Mouse (Mus musculus) ovary, adult 18-20 months (tissue): Measurements from ENCODE around the gene Capn13.

Experiments used
- DNase-seq: peaks from one replicate; pipeline ENCODE4 v3.0.0; 2022; ENCODE audit warnings: low spot score, mixed read lengths

The Capn13 gene

DNA sequence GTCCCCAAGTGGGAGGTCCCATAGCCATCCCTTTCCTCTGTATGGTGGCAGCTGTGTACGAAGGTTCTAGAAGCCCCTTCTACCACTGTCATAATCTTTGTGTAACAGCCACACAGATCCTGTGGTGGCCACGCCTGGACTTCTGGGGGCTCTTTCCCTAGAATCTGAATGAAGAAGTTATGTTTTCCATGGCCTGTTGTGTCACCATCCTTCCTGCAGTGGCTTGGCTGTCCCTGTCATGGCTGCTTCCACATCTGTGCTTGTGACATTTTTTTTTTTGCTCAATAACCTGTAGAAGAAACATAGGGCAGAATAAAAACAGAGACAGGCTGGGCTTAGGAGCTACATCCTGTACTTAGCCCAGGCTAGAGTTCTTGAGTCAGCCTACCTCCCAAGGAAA is at the start of gene Capn13:
Capn13 (minus strand) TSS at position 5 of the 400 bp plus-strand sequence.
- no peak for DNase-seq

DNA sequence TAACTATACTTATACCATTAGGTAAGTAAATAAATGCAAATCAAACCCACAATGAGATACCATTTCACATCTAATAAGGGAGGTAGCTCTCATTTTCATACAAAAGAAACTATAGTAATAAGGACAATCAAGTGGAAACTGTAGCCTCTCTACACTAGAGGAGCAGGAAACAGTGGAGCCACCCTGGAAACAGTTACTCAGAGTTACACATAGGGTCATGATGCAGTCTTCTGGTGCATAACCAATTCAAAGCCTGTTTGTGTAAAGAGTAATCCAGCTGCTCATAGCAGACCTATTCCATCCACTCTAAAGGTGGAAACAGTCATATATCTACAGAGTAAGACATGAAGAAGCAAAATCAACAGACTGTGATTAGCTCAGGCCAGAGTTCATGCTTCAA is 48.4 kb upstream of the Capn13 start:
- DNase-seq: no peak

DNA sequence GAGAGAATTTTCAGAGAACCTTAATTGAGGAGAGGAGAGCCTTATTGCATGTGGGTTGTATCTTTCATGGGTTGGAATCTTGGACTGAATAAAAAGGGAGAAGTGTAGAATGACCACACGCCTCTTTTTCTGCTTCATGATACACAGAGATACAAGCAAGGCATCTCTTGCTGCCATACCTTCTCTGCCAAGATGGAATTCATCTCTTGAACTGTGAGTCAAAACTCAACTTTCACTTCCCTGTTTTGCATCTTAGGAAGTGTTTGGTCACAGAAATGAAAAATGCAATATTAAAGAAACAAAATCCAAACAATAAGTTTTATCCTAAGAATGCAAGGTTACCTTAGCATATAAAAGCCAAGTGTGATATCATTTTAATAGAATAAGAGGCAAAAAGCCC is 40.1 kb upstream of the Capn13 start:
- DNase-seq: no peak

DNA sequence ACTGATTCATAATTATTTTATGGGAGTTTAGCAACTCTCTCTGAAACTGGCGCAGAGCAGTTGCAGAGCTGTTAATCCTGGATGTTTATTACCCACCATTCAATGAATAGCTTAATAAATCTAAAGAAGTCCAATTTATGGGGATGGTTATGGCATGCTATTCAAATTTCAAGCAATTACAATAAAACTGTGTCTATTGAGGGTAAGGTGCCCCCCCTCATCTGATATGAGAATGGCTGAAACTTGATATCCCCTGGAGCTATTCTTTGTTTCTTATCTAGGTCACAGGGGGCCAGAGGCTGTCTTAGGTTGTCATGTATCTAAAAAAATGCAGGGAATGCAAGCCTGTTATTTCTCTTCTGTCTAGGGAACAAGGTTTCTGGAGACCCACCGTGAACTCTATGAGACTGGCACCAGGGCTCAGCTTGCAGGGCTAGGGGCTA is 31.9 kb upstream of the Capn13 start:
- no peak for DNase-seq

DNA sequence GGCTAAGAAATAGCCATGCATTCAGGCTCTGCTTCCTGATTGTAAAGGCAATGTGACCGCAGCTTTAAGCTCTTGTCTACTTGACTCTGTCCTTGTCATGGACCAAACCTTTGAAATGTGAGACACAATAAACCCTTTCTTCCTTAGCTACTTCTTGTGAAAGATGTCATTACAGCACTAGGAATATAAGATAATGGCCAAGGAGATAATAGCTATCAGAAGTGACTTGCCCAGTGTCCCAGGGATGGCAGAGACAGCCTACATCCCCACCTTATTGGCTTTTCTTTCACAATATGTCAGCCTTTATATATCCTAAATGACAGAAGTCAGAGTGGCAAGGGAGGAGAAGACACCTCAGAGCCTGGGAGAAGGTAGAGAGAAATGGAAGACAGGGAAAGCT is 31.4 kb upstream of the Capn13 start:
- no peak for DNase-seq

GRCm38 (mm10) chr17:73417382-73417781 is 16.7 kb upstream of the Capn13 start:
- no peak for DNase-seq

- no peak for DNase-seq
Measured at GRCm38 (mm10) chr17:73416181-73416795, 15.6 kb upstream of the Capn13 start.

DNA sequence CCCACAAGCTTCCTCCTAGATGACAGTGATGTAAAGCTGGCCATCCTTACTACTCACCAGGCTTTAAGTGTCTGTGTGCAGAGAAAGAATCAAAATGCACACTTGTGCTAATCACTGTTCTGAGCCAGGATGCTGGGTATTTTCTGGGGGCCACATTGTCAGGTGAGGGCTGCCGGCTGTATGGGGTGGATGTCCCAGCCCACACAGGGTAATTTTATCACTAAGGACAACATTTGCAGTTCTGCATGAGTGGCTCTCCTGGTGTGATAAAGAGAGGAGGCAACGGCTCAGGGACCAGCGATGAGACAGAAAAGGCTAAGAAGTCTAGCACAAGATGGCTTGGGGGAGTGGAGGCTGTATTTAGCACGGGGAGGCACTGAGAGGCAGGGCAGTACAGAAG is 11.2 kb upstream of the Capn13 start:
- no peak for DNase-seq

DNA sequence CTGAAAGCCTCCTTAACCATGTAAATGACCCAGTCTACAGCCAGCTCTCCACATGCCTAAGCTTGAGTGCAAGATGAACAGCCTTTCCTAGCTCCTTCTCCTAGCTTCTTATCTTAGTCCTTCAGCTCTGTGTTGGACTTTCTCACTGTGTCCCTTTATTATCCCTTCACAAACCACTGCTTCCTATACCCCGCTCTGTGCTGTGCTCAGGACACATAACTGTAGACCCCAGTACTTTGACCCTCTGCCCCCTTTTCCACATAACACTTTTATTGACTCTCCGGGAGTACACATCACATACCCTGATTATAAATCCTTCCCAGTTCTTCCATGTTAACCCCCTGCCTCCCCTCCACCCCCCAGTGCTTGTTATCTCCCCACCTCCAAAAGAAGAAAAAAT is 606 bp upstream of the Capn13 start:
- DNase-seq: no peak

DNA sequence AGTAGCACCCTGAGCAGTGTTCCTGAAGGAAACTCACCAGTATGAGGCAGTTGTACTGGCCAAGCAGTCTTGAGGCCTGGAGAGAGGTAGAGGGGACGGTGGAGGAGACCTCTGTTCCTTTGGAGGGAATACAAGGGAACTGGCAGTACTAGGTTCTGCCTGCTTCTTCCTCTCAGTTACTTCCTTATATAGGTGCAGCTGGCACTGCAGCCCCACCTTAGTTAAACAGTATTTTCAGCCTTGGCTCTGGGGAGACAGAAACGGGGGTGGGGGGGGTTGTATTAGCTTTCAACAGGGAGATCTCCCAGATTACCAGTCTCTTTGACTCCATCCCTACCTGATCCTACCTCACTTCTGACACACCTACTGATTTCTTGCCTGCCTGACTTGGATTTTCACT is 1.5 kb downstream of the Capn13 start:
- no peak for DNase-seq

DNA sequence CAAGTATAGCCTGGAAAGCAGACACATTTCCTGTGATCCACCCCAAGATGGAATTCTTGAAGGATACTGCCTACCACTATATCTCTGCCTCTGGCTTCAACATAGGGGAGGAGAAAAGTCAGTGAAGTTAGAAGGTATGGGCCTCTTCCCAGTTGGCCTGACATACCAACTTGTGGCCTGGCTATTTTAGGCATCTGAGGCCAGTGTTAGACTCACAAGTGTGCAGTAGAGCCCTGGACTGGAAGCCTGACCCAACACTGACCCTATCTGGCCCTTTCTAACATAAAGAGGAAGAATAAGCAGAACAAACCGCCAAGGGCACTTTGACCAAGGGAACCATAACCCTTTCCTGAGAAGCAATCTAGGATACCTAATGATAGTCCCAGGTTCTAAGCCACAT is 7.3 kb downstream of the Capn13 start:
- DNase-seq: no peak

DNA sequence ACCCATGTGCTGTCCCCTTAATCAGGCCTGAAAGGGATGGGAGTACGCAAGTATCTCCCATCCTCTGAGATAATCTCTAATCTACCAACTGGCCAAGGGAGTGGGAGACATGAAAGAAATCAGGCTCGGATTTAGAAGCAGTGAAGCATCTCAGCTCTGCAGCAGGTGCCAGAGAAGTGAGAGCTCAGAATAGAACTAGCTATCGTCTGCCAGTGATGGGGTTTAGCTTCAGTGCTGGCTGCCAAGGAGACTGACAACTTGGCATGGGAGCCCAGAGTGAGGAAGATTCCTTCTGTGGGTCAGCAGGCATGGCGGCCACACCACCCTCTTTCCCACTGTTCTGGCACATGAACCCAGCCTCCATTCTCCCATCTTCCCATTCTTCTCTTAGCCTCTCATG is 8.9 kb downstream of the Capn13 start:
- DNase-seq: no peak

- no peak for DNase-seq
Measured at GRCm38 (mm10) chr17:73390191-73391089, 10.2 kb downstream of the Capn13 start.

GRCm38 (mm10) chr17:73389336-73389735 is 11.3 kb downstream of the Capn13 start:
- DNase-seq: no peak

DNA sequence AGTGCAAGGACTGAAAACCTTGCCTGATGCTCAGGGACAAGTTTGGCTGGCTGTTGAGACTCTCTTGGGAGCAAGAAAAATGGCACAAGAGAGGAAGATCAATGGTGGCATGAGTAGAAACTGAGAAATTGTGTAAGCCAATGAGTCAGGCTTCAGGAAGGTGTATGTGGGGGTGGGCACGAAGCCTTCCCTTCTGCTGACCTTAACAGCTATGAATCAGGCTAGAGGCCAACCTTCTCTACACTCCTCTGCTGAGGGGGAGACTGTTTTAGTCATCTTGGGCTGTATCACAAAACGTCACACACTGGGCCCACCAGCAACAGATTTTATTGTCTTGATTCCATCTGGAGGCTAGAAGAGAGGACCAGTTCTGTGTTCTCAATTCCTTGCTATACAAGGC is 14.1 kb downstream of the Capn13 start:
- DNase-seq: no peak

GRCm38 (mm10) chr17:73385940-73386339 is 14.7 kb downstream of the Capn13 start:
- DNase-seq: no peak

DNA sequence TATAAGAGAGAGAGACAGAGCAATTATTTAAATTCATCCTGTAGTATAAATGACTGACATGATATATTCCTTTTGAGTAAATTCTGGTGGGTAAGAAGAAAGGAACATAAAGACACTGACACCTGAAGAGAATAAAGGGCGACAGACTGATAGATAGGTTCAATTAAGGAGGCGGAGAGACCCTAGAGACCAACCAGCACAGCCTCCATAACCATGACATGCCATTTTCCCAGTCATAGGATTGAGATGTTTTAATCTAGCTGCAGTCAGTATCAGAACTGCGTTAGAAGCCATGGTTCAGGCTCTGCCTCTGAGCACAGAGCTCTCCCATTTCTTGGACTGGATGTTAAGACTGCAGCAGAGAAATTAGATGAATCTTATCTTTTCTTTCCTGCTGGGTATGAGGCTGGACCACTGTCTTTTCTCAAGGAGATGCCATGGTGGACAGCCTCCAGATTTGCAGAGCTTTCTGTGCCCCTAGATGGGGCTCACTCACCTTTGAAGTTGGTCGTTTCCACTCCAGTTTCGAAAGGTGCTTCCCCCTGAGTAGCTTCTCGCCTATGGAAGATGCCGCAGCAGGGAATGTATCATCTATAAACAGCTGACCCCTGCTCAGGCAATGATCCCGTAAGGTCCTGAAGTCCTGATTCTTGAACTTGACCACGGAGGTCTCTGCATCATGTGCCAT is 18.2 kb downstream of the Capn13 start:
- no peak for DNase-seq

- no peak for DNase-seq
Measured at GRCm38 (mm10) chr17:73381681-73382080, 19.0 kb downstream of the Capn13 start.

DNA sequence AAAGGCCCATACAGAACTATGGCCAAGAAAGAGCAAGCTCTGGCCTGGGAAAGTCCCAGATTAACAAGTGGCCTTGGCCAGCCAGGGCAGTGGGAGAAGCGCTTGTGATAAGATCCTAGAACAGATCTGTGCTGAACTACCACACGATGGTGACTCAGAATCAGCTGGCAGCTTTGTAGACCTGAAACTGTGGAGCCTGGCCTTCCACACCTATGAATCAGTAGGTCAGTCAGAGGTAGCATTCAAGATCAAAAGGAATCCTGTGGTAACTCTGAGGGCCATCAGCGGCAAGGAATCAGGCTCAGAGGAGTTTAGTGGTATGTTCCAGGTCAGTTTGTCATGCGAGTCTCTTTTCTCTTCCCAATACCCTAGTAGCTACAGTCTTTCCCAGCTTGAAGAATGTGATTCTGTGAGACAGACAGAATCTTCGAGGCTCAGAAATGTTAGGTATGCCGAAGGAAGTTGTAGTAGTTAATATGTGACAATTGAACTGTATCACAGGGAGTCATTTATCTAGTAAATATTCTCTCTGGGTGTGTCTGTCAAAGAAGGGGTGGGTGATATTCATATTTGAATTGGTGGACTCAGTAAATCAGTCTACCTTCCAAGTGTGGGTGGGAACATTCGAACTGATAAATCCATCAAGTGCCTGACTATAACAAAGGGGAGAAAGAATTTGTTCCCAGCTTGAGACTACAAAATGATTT is 22.7 kb downstream of the Capn13 start:
- DNase-seq: peak; percentile 27

DNA sequence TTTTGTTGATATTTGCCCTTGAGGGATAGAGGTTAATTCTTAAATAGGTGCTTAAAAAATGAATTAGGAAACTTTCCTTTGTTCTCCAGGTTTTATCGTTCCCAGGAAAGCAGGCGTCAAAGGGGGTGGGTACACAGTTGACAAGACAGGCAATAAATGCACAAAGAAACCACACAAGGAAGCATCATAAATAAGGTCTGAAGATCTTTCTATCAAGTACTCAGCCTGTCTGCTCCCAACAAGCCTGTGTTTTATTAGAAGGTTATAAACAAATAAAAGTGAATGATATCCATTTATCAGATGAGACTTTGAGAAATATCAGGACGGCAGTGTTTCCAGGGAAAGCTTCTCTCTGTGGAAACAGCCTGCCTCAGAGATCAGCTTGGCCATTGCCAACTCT is 33.3 kb downstream of the Capn13 start:
- DNase-seq: no peak

- no peak for DNase-seq
Measured at GRCm38 (mm10) chr17:73361054-73361453, 39.6 kb downstream of the Capn13 start.

GRCm38 (mm10) chr17:73343632-73344390 is 56.9 kb downstream of the Capn13 start:
- DNase-seq: no peak
